Mouse (Mus musculus): ENCODE data around the gene Socs2.
"Not testable (repeated sequence)": the region's sequence is repeated elsewhere in the genome, so short reads cannot be mapped to it uniquely, and the experiment has no call there.

The Socs2 gene

GRCm38 (mm10) chr10:95392073-95392472 is 24.9 kb downstream of the Socs2 start:
- no peak for DNase-seq (ENCODE audit: low spot score in 2 of 2)

- DNase-seq (ENCODE audit: low spot score in 2 of 2): no peak
Measured at GRCm38 (mm10) chr10:95390871-95391270, 26.1 kb downstream of the Socs2 start.

GRCm38 (mm10) chr10:95389805-95390204 is 27.2 kb downstream of the Socs2 start:
- not testable (repeated sequence) for DNase-seq (ENCODE audit: low spot score in 2 of 2)

GRCm38 (mm10) chr10:95388821-95389477 is 28.0 kb downstream of the Socs2 start:
- peak in 1 of 2 experiments; percentile 14 for DNase-seq (ENCODE audit: low spot score in 2 of 2)

- DNase-seq (ENCODE audit: low spot score in 2 of 2): no peak
Measured at GRCm38 (mm10) chr10:95386527-95386926, 30.5 kb downstream of the Socs2 start.

GRCm38 (mm10) chr10:95385801-95386203 is 31.2 kb downstream of the Socs2 start:
- peak; percentile 21 to 44 for DNase-seq (ENCODE audit: low spot score in 2 of 2)

GRCm38 (mm10) chr10:95385081-95385480 is 31.9 kb downstream of the Socs2 start:
- DNase-seq (ENCODE audit: low spot score in 2 of 2): no peak

- DNase-seq (ENCODE audit: low spot score in 2 of 2): no peak
Measured at GRCm38 (mm10) chr10:95384446-95384845, 32.5 kb downstream of the Socs2 start.

- no peak for DNase-seq (ENCODE audit: low spot score in 2 of 2)
Measured at GRCm38 (mm10) chr10:95373340-95373739, 43.6 kb downstream of the Socs2 start.

GRCm38 (mm10) chr10:95371942-95372341 is 45.0 kb downstream of the Socs2 start:
- peak; percentile 29 to 55 for DNase-seq (ENCODE audit: low spot score in 2 of 2)

GRCm38 (mm10) chr10:95369190-95369589 is 47.8 kb downstream of the Socs2 start:
- DNase-seq (ENCODE audit: low spot score in 2 of 2): no peak

- DNase-seq (ENCODE audit: low spot score in 2 of 2): no peak
Measured at GRCm38 (mm10) chr10:95368151-95368550, 48.8 kb downstream of the Socs2 start.

- DNase-seq (ENCODE audit: low spot score in 2 of 2): no peak
Measured at GRCm38 (mm10) chr10:95367661-95368089, 49.3 kb downstream of the Socs2 start.

GRCm38 (mm10) chr10:95367241-95367640 is 49.7 kb downstream of the Socs2 start:
- DNase-seq (ENCODE audit: low spot score in 2 of 2): no peak

GRCm38 (mm10) chr10:95362326-95362725 is 54.7 kb downstream of the Socs2 start:
- no peak for DNase-seq (ENCODE audit: low spot score in 2 of 2)

GRCm38 (mm10) chr10:95361260-95361841 is 55.6 kb downstream of the Socs2 start:
- DNase-seq (ENCODE audit: low spot score in 2 of 2): peak in 1 of 2 experiments; percentile 5

GRCm38 (mm10) chr10:95360048-95360447 is 56.9 kb downstream of the Socs2 start:
- no peak for DNase-seq (ENCODE audit: low spot score in 2 of 2)

- no peak for DNase-seq (ENCODE audit: low spot score in 2 of 2)
Measured at GRCm38 (mm10) chr10:95357721-95358120, 59.3 kb downstream of the Socs2 start.

GRCm38 (mm10) chr10:95356711-95357110 is 60.3 kb downstream of the Socs2 start:
- no peak for DNase-seq (ENCODE audit: low spot score in 2 of 2)

GRCm38 (mm10) chr10:95355678-95356268 is 61.2 kb downstream of the Socs2 start:
- DNase-seq (ENCODE audit: low spot score in 2 of 2): no peak

- no peak for DNase-seq (ENCODE audit: low spot score in 2 of 2)
Measured at GRCm38 (mm10) chr10:95354673-95355072, 62.3 kb downstream of the Socs2 start.

- no peak for DNase-seq (ENCODE audit: low spot score in 2 of 2)
Measured at GRCm38 (mm10) chr10:95354047-95354446, 62.9 kb downstream of the Socs2 start.

GRCm38 (mm10) chr10:95348457-95348856 is 68.5 kb downstream of the Socs2 start:
- DNase-seq (ENCODE audit: low spot score in 2 of 2): no peak

Data from urinary bladder, postnatal 36 days (tissue).